Mouse (Mus musculus) telencephalon, adult 2 months (tissue): ENCODE results near the gene Tet2.
A peak's percentile ranks its signal among the peaks of the same experiment; 100 is the strongest.

Experiments
- DNase-seq: peaks from one replicate; pipeline ENCODE4 v3.0.0-alpha.2; 2011; ENCODE audit warnings: low read depth, low spot score

Tet2 gene

GRCm38 (mm10) chr3:133436919-133437320, 108.0 kb downstream of the Tet2 start:
- DNase-seq: no peak

- DNase-seq: no peak
These were observed 108.6 kb downstream of the Tet2 start for GRCm38 (mm10) chr3:133436279-133436860.

- DNase-seq: no peak
These were observed 109.2 kb downstream of the Tet2 start for GRCm38 (mm10) chr3:133435774-133436148.

- no peak for DNase-seq
These were observed 109.7 kb downstream of the Tet2 start for GRCm38 (mm10) chr3:133435141-133435773.

- DNase-seq: no peak
These were observed 115.4 kb downstream of the Tet2 start for GRCm38 (mm10) chr3:133429394-133430173.

GRCm38 (mm10) chr3:133428003-133428402, 116.9 kb downstream of the Tet2 start:
- DNase-seq: no peak

GRCm38 (mm10) chr3:133423073-133423472, 121.9 kb downstream of the Tet2 start:
- DNase-seq: no peak

- DNase-seq: peak; percentile 2
These were observed 130.2 kb downstream of the Tet2 start for GRCm38 (mm10) chr3:133414747-133415146.
